ENCODE assay signal across 16 mouse cellular contexts in genomic region chr17:82513816-82514215, GRCm38 (mm10).
"Had no signal": no experiment of that assay in that cellular context is flagged by ENCODE, and none has a peak within 500 bp of the region (broad histone marks: within the 10 kb centered on the region; RNA-seq: fewer than 3 reads in every experiment).

No protein-coding gene starts in this region.

- H3K4me3 ChIP-seq: neural tube, embryonic 13.5 days; neural tube, embryonic 15.5 days; stomach, embryonic 15.5 days had no signal

- H3K27me3 ChIP-seq: neural tube, embryonic 13.5 days; neural tube, embryonic 15.5 days; stomach, embryonic 15.5 days had no signal

- H3K27ac ChIP-seq: neural tube, embryonic 13.5 days; neural tube, embryonic 15.5 days; stomach, embryonic 15.5 days; stomach, postnatal 0 days had no signal

- H3K4me1 ChIP-seq: neural tube, embryonic 13.5 days; neural tube, embryonic 15.5 days; stomach, embryonic 15.5 days had no signal

- H3K9ac ChIP-seq: neural tube, embryonic 13.5 days; neural tube, embryonic 15.5 days; stomach, embryonic 15.5 days had no signal

- DNase-seq: retina, postnatal 1 day; right cerebral cortex, adult 18-20 months; right cerebral cortex, postnatal 14 days; right cerebral cortex, postnatal 25 days; right cerebral cortex, postnatal 4 days; spleen, adult 18-20 months; thymus, adult 18-20 months; thymus, adult 2 months; thymus, postnatal 14 days; thymus, postnatal 25 days; thymus, postnatal 36 days; thymus, postnatal 4 days had no signal

- H3K36me3 ChIP-seq: neural tube, embryonic 13.5 days; neural tube, embryonic 15.5 days; stomach, embryonic 15.5 days had no signal

- H3K4me2 ChIP-seq: neural tube, embryonic 13.5 days; neural tube, embryonic 15.5 days; stomach, embryonic 15.5 days had no signal

- H3K9me3 ChIP-seq: neural tube, embryonic 13.5 days; neural tube, embryonic 15.5 days; stomach, embryonic 15.5 days had no signal
